Mouse (Mus musculus) liver, embryonic 14.5 days (tissue): ENCODE results near the gene Birc3.

Experiments
- CTCF ChIP-seq: IDR thresholded peaks from 2 replicates; pipeline ENCODE4 v1.5.1; 2016; ENCODE audit warnings: antibody characterized with exemption, low read depth, control low read depth
- EP300 ChIP-seq: IDR thresholded peaks from 2 replicates; pipeline ENCODE4 v1.6.1; 2016; ENCODE audit warnings: antibody characterized with exemption, low read depth

GRCm38 (mm10) chr9:7903825-7904224, 30.8 kb upstream of the Birc3 start:
- no peak for TF ChIP-seq EP300
- no peak for TF ChIP-seq CTCF
